Mouse (Mus musculus): ENCODE data around the gene Hes3. TPM values are rescaled to one million over a fixed set of nuclear protein-coding genes. Genes with fewer than 3 reads are reported as not detected.

Gene Hes3
- polyA plus RNA-seq (2014; fragmentation: Illumina TruSeq; extraction: RNeasy Lipid Tissue Mini Kit (QIAGEN cat#74804); ENCODE audit: low read depth, low replicate concordance), result not detected

GRCm38 (mm10) chr4:152291562-152291961, at the start of gene Hes3:
Gene Hes3 (minus strand): TSS chr4:152291662.

GRCm38 (mm10) chr4:152338419-152339292, 47.2 kb upstream of the Hes3 start, which contains the start of gene Chd5:
Gene Chd5 (plus strand): TSS chr4:152338651.

GRCm38 (mm10) chr4:152325574-152326411, 34.3 kb upstream of the Hes3 start, which contains the start of gene Rpl22:
Gene Rpl22 (plus strand): TSS chr4:152325742.

GRCm38 (mm10) chr4:152318517-152319234, 27.2 kb upstream of the Hes3 start, which contains the start of gene Rnf207:
Gene Rnf207 (minus strand): TSS chr4:152318993.

GRCm38 (mm10) chr4:152296874-152297861, 5.7 kb upstream of the Hes3 start, which contains the start of gene Icmt:
Gene Icmt (plus strand): TSS chr4:152297227.

GRCm38 (mm10) chr4:152273621-152274236, 17.7 kb downstream of the Hes3 start, which contains the start of gene Gpr153:
Gene Gpr153 (plus strand): TSS chr4:152274232.

Other genes starting within 250 kb of the Hes3 start
- 27.6 TPM for gene Plekhg5, start 219.2 kb downstream of the Hes3 start, polyA plus RNA-seq (2014; fragmentation: Illumina TruSeq; extraction: RNeasy Lipid Tissue Mini Kit (QIAGEN cat#74804); ENCODE audit: low read depth, low replicate concordance)
- gene Tnfrsf25, start 175.7 kb downstream of the Hes3 start, polyA plus RNA-seq (2014; fragmentation: Illumina TruSeq; extraction: RNeasy Lipid Tissue Mini Kit (QIAGEN cat#74804); ENCODE audit: low read depth, low replicate concordance), result 6.8 TPM
- 71.0 TPM for gene Espn, start 139.3 kb downstream of the Hes3 start, polyA plus RNA-seq (2014; fragmentation: Illumina TruSeq; extraction: RNeasy Lipid Tissue Mini Kit (QIAGEN cat#74804); ENCODE audit: low read depth, low replicate concordance)
- 0.38 TPM for gene Hes2, start 132.8 kb downstream of the Hes3 start, polyA plus RNA-seq (2014; fragmentation: Illumina TruSeq; extraction: RNeasy Lipid Tissue Mini Kit (QIAGEN cat#74804); ENCODE audit: low read depth, low replicate concordance)
- 37.1 TPM for gene Acot7, start 113.5 kb downstream of the Hes3 start, polyA plus RNA-seq (2014; fragmentation: Illumina TruSeq; extraction: RNeasy Lipid Tissue Mini Kit (QIAGEN cat#74804); ENCODE audit: low read depth, low replicate concordance)
- 13.3 TPM for gene Gpr153, start 17.4 kb downstream of the Hes3 start, polyA plus RNA-seq (2014; fragmentation: Illumina TruSeq; extraction: RNeasy Lipid Tissue Mini Kit (QIAGEN cat#74804); ENCODE audit: low read depth, low replicate concordance)
- 32.9 TPM for gene Icmt, start 5.6 kb upstream of the Hes3 start, polyA plus RNA-seq (2014; fragmentation: Illumina TruSeq; extraction: RNeasy Lipid Tissue Mini Kit (QIAGEN cat#74804); ENCODE audit: low read depth, low replicate concordance)
- 2.8 TPM for gene Rnf207, start 27.3 kb upstream of the Hes3 start, polyA plus RNA-seq (2014; fragmentation: Illumina TruSeq; extraction: RNeasy Lipid Tissue Mini Kit (QIAGEN cat#74804); ENCODE audit: low read depth, low replicate concordance)
- 632 TPM for gene Rpl22, start 34.1 kb upstream of the Hes3 start, polyA plus RNA-seq (2014; fragmentation: Illumina TruSeq; extraction: RNeasy Lipid Tissue Mini Kit (QIAGEN cat#74804); ENCODE audit: low read depth, low replicate concordance)
- 1.6 TPM for gene Chd5, start 47.0 kb upstream of the Hes3 start, polyA plus RNA-seq (2014; fragmentation: Illumina TruSeq; extraction: RNeasy Lipid Tissue Mini Kit (QIAGEN cat#74804); ENCODE audit: low read depth, low replicate concordance)
- 1.5 TPM for gene Nphp4, start 185.0 kb upstream of the Hes3 start, polyA plus RNA-seq (2014; fragmentation: Illumina TruSeq; extraction: RNeasy Lipid Tissue Mini Kit (QIAGEN cat#74804); ENCODE audit: low read depth, low replicate concordance)
- gene Kcnab2, start 186.2 kb upstream of the Hes3 start, polyA plus RNA-seq (2014; fragmentation: Illumina TruSeq; extraction: RNeasy Lipid Tissue Mini Kit (QIAGEN cat#74804); ENCODE audit: low read depth, low replicate concordance), result 3.7 TPM

All from adipose tissue, adult 10 weeks (tissue).